Mouse (Mus musculus): ENCODE data around the gene Slc26a1.

The Slc26a1 gene

GRCm38 (mm10) chr5:108691152-108691551 is 15.8 kb upstream of the Slc26a1 start:
- DNase-seq (ENCODE audit: low read depth, low spot score): peak; percentile 48

GRCm38 (mm10) chr5:108689091-108689490 is 13.7 kb upstream of the Slc26a1 start:
- no peak for DNase-seq (ENCODE audit: low read depth, low spot score)

DNA sequence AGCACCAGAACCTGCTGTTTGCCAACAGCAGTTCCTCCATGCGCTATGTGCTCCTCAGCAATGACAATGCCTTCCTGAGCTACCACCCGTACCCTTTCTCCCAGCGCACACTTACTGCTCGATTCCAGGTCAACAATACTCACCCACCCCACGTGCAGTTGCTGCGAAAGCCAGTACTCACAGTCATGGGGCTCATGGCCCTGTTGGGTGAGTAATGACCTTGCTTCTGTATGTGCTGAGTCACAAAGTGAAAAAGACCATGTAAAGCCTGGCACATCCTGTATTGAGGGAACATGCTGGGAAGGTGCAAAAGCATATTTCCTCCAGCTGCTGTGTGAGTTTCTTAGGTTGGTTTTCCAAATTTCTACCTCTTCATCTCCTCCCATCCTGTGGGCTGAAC is 5.5 kb upstream of the Slc26a1 start:
- no peak for DNase-seq (ENCODE audit: low read depth, low spot score)

GRCm38 (mm10) chr5:108679909-108680308 is 4.5 kb upstream of the Slc26a1 start:
- no peak for DNase-seq (ENCODE audit: low read depth, low spot score)

DNA sequence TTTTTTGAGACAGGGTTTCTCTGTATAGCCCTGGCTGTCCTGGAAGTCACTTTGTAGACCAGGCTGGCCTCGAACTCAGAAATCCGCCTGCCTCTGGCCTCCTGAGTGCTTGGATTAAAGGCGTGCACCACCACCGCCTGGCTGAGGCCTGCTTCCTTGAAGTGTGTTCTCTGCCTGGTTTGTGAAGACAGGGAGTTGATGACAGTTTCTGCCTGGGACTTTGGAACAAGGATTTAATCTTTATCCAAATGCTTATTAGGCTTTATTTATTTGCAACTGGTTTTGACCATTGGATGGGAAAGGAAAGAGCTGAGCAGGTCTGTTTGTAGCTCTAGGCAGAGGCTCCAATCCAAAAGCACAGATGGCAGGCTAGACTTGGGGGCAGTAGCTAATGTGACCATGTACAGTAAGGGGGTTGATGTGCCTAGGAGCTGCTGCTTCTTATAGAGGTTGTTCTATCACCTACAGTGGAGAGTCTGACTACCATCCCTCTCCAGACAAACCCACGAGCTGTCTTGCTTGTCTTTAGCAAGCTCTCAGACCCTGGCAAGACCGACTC is 3.0 kb upstream of the Slc26a1 start:
- DNase-seq (ENCODE audit: low read depth, low spot score): no peak

DNA sequence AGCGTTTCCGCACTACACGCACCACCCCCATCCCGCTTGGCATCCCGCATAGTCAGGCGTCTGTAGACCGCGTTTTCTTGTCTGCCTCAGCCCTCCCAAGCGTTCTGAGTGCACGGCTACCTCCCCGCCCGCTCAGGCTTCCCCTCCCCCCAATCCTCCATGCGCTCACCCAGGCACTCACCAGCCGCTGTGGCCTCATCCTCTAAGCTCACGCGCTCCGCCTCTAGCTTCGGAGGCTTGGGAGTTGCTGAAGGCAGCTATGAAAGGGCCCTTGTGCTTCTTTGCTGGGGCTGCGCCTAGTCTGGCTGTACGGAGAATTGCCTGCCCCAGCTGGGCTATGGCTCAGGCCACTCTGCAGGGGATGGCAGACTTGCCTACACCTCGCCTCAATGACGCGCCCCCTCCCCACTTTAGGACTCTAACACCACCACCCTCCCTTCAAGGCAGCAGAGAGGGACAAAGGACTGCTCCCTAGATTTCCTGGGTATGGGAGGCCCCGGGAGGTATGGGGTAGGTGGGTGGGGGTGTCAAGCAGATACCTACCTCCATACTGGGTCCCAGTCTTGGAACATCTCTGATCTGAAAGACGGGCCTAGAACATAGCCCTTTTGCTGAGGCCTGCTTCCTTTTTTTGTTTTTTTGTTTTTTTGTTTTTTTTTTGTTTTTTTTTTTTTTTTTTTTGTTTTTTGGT is 2.4 kb upstream of the Slc26a1 start:
- DNase-seq (ENCODE audit: low read depth, low spot score): no peak

DNA sequence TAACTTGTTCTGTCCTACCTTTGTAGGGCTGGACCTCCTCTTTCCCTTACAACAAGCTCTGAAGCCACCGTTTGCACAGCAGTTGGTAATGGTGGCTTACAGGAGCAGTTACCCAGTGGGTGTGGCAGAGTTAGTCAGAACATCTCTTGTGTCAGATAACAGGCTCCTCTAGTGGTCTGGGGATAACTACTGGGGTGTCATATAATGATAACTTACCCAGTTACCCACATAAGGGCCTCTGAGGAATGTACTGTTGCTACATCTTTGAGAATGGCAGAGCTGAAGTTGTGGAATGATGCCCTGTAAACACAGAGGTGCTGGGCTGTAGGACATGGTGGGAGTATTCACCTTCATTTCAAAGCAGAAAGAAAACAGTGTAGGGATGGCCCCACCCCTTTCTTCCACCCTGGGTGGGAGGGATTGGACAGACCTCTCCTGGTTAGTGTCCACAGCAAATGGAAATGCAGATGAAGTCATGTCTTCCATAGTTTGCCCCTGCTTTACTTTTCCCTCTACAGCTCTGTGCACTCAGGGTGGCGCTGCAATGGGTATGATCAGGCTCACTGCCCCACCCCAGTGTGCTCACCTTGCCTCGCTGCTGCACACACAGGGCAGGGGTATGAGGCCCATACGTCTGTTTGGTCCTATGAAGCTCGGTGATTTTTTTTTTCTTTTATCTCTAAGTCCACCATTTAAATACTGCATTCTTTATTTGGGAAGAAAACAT is 1.6 kb upstream of the Slc26a1 start:
- no peak for DNase-seq (ENCODE audit: low read depth, low spot score)

- no peak for DNase-seq (ENCODE audit: low read depth, low spot score)
Measured at GRCm38 (mm10) chr5:108674624-108675023, 745 bp downstream of the Slc26a1 start.

DNA sequence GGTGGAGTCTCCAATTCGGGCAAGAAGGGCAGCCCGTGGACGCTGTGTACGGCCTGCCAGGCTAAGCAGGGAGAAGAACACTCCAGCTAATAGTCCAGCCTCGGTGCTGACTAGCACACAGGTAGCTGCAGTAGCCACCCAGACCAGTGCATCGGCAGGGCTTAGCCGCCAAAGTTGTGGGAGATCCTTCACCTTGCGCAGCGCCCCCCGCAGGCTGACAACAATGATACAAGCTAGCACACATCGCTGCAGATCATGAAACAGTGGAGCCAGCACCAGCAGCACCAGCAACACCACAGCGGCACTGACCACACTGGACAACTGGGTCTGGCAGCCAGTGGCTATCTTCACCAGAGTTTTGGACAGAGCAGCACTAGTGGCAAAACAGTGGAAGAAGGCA is 3.6 kb downstream of the Slc26a1 start:
- DNase-seq (ENCODE audit: low read depth, low spot score): no peak

DNA sequence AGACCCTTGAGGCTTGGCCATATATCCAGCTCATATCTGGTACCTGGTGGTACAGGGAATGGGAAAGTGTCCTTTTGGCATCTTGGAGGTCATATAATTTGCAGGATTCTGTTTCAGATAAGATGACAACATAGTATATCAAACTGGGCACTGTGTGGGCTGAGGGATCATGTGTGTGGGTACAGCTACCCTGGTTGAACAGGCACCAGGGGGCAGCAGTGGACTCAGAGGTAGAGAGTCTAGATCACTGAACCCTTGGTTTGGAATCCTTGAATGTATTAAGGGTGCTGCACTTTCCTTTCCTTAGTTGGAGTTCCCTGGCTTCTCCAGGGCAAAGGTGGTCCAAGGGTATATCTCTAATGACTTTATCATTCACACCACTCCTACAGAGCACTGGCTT is 4.6 kb downstream of the Slc26a1 start:
- peak; percentile 53 for DNase-seq (ENCODE audit: low read depth, low spot score)

DNA sequence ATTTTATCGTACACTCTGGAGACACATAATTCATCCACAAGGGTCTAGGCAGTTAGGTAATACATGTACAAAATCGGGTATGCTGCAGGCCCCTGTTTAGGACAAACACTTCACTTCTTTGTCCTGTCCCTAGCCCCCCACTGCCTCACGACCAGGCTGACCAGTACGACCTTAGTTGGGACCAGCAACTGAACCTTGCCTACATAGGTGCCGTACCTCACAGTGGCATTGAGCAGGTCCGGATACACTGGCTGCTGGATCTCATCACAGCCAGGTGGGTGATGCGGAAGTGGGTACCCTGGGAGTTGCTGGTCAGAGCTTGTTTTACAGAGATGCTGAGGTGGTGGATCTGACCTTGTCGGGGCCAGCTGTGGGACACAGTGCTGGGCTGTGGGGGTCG is 5.4 kb downstream of the Slc26a1 start:
- DNase-seq (ENCODE audit: low read depth, low spot score): no peak

GRCm38 (mm10) chr5:108668977-108669936 is 6.1 kb downstream of the Slc26a1 start, which contains the start of gene Dgkq:
TSS of gene Dgkq (minus strand) at chr5:108669672.
- peak; percentile 88 for DNase-seq (ENCODE audit: low read depth, low spot score)

GRCm38 (mm10) chr5:108668387-108668932 is 6.9 kb downstream of the Slc26a1 start:
- no peak for DNase-seq (ENCODE audit: low read depth, low spot score)

GRCm38 (mm10) chr5:108667370-108667769 is 8.0 kb downstream of the Slc26a1 start:
- DNase-seq (ENCODE audit: low read depth, low spot score): no peak

GRCm38 (mm10) chr5:108665066-108665465 is 10.3 kb downstream of the Slc26a1 start:
- no peak for DNase-seq (ENCODE audit: low read depth, low spot score)

DNA sequence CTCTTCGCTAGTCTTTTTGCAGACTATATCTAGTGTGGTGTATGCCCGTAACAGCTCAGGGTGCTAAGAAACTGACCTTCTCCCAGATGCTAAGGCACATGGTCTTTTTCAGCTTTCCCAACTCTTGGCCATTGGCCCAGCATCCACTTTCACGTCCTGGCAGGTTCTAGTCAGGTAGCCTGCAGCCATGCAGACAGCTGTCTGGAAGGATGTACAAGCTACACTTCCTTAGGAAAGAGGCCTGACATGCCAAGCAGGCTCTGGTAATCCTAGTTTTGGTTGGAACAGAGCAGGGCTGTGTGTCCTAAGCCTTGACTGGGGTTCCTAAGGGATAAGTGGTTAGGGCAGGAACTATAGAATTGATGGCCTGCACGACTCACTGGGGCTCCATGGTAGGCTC is 12.6 kb downstream of the Slc26a1 start:
- DNase-seq (ENCODE audit: low read depth, low spot score): no peak

- peak; percentile 85 for DNase-seq (ENCODE audit: low read depth, low spot score)
Measured at GRCm38 (mm10) chr5:108660632-108661268, 14.6 kb downstream of the Slc26a1 start.

DNA sequence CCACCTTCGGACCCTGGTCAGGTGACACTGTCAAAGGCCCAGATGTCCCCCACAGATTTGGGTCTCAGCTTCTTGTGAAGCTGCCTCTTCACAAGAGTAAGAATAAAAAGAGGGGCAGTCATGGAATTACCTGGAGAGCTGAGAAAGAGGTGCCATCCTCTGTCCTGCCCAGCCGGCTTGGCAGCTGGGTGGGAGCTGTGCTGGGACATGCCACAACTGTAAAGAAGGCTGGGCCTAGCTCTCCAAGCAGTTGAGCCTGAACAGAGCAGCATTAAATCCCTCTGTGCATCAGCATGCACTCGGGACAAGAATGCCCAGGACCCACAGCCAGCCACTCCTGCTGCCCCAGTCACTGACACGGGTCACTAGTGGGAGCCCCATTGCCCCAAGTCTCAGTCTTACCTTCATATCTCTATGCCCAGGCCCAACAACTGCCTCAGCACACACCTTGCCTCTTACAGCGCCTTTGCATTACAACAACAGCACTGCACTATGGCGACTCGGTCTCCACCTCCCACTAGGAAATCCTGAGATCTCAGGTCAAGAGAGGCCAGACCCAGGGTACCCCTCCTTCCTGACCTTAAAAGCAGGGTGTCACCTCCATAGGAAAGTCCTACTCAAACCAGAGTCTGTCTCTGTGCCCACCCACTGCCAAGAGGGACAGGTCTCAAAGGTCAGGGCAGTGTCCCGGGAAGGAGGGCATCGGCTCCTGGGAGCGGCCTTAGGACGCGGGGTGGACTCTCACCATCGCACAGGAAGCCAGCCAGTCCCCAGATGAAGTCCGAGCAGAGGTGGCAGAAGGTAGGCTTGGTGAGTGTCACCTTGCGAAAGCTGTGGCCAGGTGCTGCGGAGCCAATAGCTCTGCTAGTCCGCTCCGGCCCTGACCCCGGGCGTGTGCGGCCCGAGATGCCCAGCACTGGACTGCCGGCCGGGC is 15.4 kb downstream of the Slc26a1 start, which contains the start of gene Idua:
Gene Idua, plus strand, starts transcription at position 634 of the 934 bp plus-strand sequence.
- no peak for DNase-seq (ENCODE audit: low read depth, low spot score)

DNA sequence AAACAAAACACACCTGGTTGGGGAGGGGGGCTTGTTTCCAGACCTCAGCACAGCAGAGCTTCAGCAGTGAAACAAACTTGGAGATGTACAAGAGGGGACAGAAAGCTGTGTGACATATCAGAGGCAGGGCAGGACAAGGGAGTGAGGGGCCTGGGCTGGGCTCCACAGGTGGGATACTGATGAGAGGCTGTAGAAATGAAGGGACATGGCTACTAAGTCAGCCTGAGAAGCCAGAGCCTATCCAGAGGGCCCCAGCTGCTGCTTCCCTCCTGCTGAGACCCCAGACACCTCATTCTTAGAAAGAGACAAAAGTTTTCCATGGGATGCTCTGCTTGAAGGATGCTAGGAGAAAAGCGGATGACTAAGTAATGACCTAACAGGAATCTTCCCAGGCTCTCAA is 16.8 kb downstream of the Slc26a1 start:
- no peak for DNase-seq (ENCODE audit: low read depth, low spot score)

GRCm38 (mm10) chr5:108657406-108657805 is 18.0 kb downstream of the Slc26a1 start:
- no peak for DNase-seq (ENCODE audit: low read depth, low spot score)

Measured in CD4-positive helper T cell, adult 2 months (primary cell).